8 mouse cellular contexts compared by ENCODE assay signal in genomic region chr11:75168590-75169361, GRCm38 (mm10). TPM values are rescaled to one million over a fixed set of nuclear protein-coding genes. Genes with fewer than 3 reads are reported as not detected.
DNase-seq lines count a peak whose midpoint lies in the region; ATAC-seq and TF ChIP-seq lines count a peak whose summit lies in the region.

No protein-coding gene starts in this region.

- H3K9me3 ChIP-seq in liver, embryonic 12.5 days (replicated peaks), result no peaks in the 10 kb centered on the region
- H3K9me3 ChIP-seq in stomach, embryonic 16.5 days (replicated peaks; ENCODE audit: control insufficient read depth, low read length), result no peaks in the 10 kb centered on the region

- ATAC-seq in liver, embryonic 12.5 days, result 0 out of 2 replicates have a peak, but pooled peaks have one; percentile 8
- ATAC-seq in stomach, embryonic 16.5 days (ENCODE audit: insufficient read depth, low FRiP score), result peak; percentile 46; the same call in 1 of the 2 replicates

- peak overlapping the region; percentile 40; the same call in 1 of the 2 replicates for H3K27ac ChIP-seq in kidney, adult 2 months (ENCODE audit: insufficient read depth, low read depth, low read length)
- peak overlapping the region; percentile 32 for H3K27ac ChIP-seq in liver, embryonic 12.5 days
- peak overlapping the region; percentile 94 for H3K27ac ChIP-seq in stomach, embryonic 16.5 days (ENCODE audit: low read length)

- no peaks in the 10 kb centered on the region for H3K36me3 ChIP-seq in kidney, adult 2 months (ENCODE audit: control insufficient read depth, insufficient read depth, low read length)
- H3K36me3 ChIP-seq in liver, embryonic 12.5 days, result 0 out of 2 replicates have a peak, but pooled peaks cover 8% of the 10 kb centered on the region
- no peaks in the 10 kb centered on the region for H3K36me3 ChIP-seq in stomach, embryonic 16.5 days (ENCODE audit: control insufficient read depth, insufficient read depth, low read length)

- under 1% methylated on average over 81 of the region's 83 CpGs for WGBS in kidney, adult 2 months
- 1% methylated on average over 73 of the region's 83 CpGs for WGBS in liver, embryonic 12.5 days (ENCODE audit: insufficient replicate concordance)
- WGBS in stomach, embryonic 16.5 days, result under 1% methylated on average over 82 of the region's 83 CpGs

- peak; percentile 86 for TF ChIP-seq CTCF in kidney, adult 2 months (conservative IDR thresholded peaks at IDR 0.05; ENCODE audit: insufficient read depth, insufficient read length, low read depth, low read length)

- H3K4me1 ChIP-seq in kidney, adult 2 months (ENCODE audit: control insufficient read depth, insufficient read depth, low read length), result peaks cover 6% of the 10 kb centered on the region; the same call in 1 of the 2 replicates
- peaks cover 93% of the 10 kb centered on the region for H3K4me1 ChIP-seq in liver, embryonic 12.5 days
- peaks cover 46% of the 10 kb centered on the region for H3K4me1 ChIP-seq in stomach, embryonic 16.5 days (ENCODE audit: control insufficient read depth, insufficient read depth, low read length)

- no peaks in the 10 kb centered on the region for H3K27me3 ChIP-seq in kidney, adult 2 months (replicated peaks; ENCODE audit: control insufficient read depth, insufficient read depth, low read length)
- peaks cover 100% of the 10 kb centered on the region for H3K27me3 ChIP-seq in liver, embryonic 12.5 days (replicated peaks)
- H3K27me3 ChIP-seq in stomach, embryonic 16.5 days (ENCODE audit: control insufficient read depth, insufficient read depth, low read length), result peaks cover 34% of the 10 kb centered on the region

- DNase-seq in urinary bladder, adult 18-20 months (ENCODE audit: low spot score in 2 of 2), result peak; percentile 80 to 83
- DNase-seq in urinary bladder, postnatal 10 days (ENCODE audit: low spot score), result no peak
- DNase-seq in embryo, embryonic 11 days, result peak; percentile 90
- DNase-seq in heart, adult 9 months (ENCODE audit: low spot score in 2 of 2), result peak; percentile 90
- DNase-seq in kidney, adult 2 months, result peak; percentile 88
- DNase-seq in neural tube, embryonic 10.5 days (ENCODE audit: extremely low spot score, low spot score), result peak; percentile 87

- peak overlapping the region; percentile 56 for H3K4me3 ChIP-seq in kidney, adult 2 months (ENCODE audit: insufficient read depth, low read depth, low read length)
- peak overlapping the region; percentile 63 for H3K4me3 ChIP-seq in liver, embryonic 12.5 days
- peak overlapping the region; percentile 73 for H3K4me3 ChIP-seq in stomach, embryonic 16.5 days (replicated peaks; ENCODE audit: low read length)

- H3K4me2 ChIP-seq in liver, embryonic 12.5 days, result peak overlapping the region; percentile 89
- H3K4me2 ChIP-seq in stomach, embryonic 16.5 days (ENCODE audit: low read depth, low read length), result peak overlapping the region; percentile 88

- H3K9ac ChIP-seq in liver, embryonic 12.5 days, result peak overlapping the region; percentile 55
- H3K9ac ChIP-seq in stomach, embryonic 16.5 days (ENCODE audit: low read length), result peak overlapping the region; percentile 86

- TF ChIP-seq POLR2A in kidney, adult 2 months (IDR thresholded peaks at IDR 0.05; ENCODE audit: low read depth, low read length), result peak; percentile 27

RNA-seq across cellular contexts. Expression of gene Hic1, which starts 0.5 kb away (rescaled TPM):
- 8.6 and 12.6 TPM in 2 replicates for polyA plus RNA-seq in kidney, adult 2 months (2012; rRNA removed)
- polyA plus RNA-seq in liver, embryonic 12.5 days (2016; fragmentation: Nextera tagmentation; extraction: Ambion mirVana), result 4.6 and 5.8 TPM in 2 replicates
- polyA plus RNA-seq in stomach, embryonic 16.5 days (2015; fragmentation: Nextera tagmentation; extraction: Ambion mirVana), result 5.1 and 5.9 TPM in 2 replicates

RNA-seq across cellular contexts. Expression of gene Ovca2, which starts 9.9 kb away (rescaled TPM):
- polyA plus RNA-seq in kidney, adult 2 months (2012; rRNA removed), result 18.6 and 33.7 TPM in 2 replicates
- polyA plus RNA-seq in liver, embryonic 12.5 days (2016; fragmentation: Nextera tagmentation; extraction: Ambion mirVana), result 17.6 and 17.9 TPM in 2 replicates
- 19.4 and 23.2 TPM in 2 replicates for polyA plus RNA-seq in stomach, embryonic 16.5 days (2015; fragmentation: Nextera tagmentation; extraction: Ambion mirVana)

RNA-seq across cellular contexts. Expression of gene Dph1, which starts 22.3 kb away (rescaled TPM):
- polyA plus RNA-seq in kidney, adult 2 months (2012; rRNA removed), result 40.2 and 46.7 TPM in 2 replicates
- 19.7 and 20.5 TPM in 2 replicates for polyA plus RNA-seq in liver, embryonic 12.5 days (2016; fragmentation: Nextera tagmentation; extraction: Ambion mirVana)
- 20.6 and 20.7 TPM in 2 replicates for polyA plus RNA-seq in stomach, embryonic 16.5 days (2015; fragmentation: Nextera tagmentation; extraction: Ambion mirVana)

RNA-seq across cellular contexts. Expression of gene Rtn4rl1, which starts 24.8 kb away (rescaled TPM):
- polyA plus RNA-seq in kidney, adult 2 months (2012; rRNA removed), result 11.3 and 12.7 TPM in 2 replicates
- 1.2 and 1.3 TPM in 2 replicates for polyA plus RNA-seq in liver, embryonic 12.5 days (2016; fragmentation: Nextera tagmentation; extraction: Ambion mirVana)
- polyA plus RNA-seq in stomach, embryonic 16.5 days (2015; fragmentation: Nextera tagmentation; extraction: Ambion mirVana), result 1.3 and 1.4 TPM in 2 replicates

Comparison
In these comparisons a context has a peak if more than half of its experiments do, and no peak if none do; other contexts are left out.
1. H3K27ac ChIP-seq: peak in every context shown above with its lines; median percentile 94 in stomach, embryonic 16.5 days; 40 in kidney, adult 2 months; 32 in liver, embryonic 12.5 days.